Mouse (Mus musculus) spleen, embryonic (tissue): ENCODE measurements at regions not wholly inside any gene's neighbourhood (a gene's known extent, or its start where the extent isn't known, plus 50 kb on each side); places are given as distances from the start of the nearest gene placed in this dataset.

Experiments
- CTCF ChIA-PET: fragments of 350-600 bp; sonication (Branson Sonifier 250); formaldehyde crosslinking; loops from one replicate; lab custom pipeline; 2022; lab: Charles Lee

- CTCF ChIA-PET = no interaction called here
Measured at GRCm38 (mm10) chr13:6255728-6256496, 292.0 kb upstream of the Pitrm1 start.

GRCm38 (mm10) chr13:6258456-6258855 lies 289.5 kb upstream of the Pitrm1 start:
- CTCF ChIA-PET = no interaction called here

- CTCF ChIA-PET = no interaction called here
Measured at GRCm38 (mm10) chr13:6260321-6260865, 287.6 kb upstream of the Pitrm1 start.

- CTCF ChIA-PET = no interaction called here
Measured at GRCm38 (mm10) chr13:6261458-6261857, 286.5 kb upstream of the Pitrm1 start.

GRCm38 (mm10) chr13:6270546-6270945 lies 277.4 kb upstream of the Pitrm1 start:
- CTCF ChIA-PET = no interaction called here

GRCm38 (mm10) chr13:6272932-6273331 lies 275.0 kb upstream of the Pitrm1 start:
- CTCF ChIA-PET = no interaction called here

- CTCF ChIA-PET = no interaction called here
Measured at GRCm38 (mm10) chr13:6280073-6280472, 267.9 kb upstream of the Pitrm1 start.

- CTCF ChIA-PET = no interaction called here
Measured at GRCm38 (mm10) chr13:6288109-6288508, 259.8 kb upstream of the Pitrm1 start.

- CTCF ChIA-PET = no interaction called here
Measured at GRCm38 (mm10) chr13:6292098-6292497, 255.9 kb upstream of the Pitrm1 start.

GRCm38 (mm10) chr13:6305718-6306117 lies 242.2 kb upstream of the Pitrm1 start:
- CTCF ChIA-PET = no interaction called here

- CTCF ChIA-PET = no interaction called here
Measured at GRCm38 (mm10) chr13:6306616-6306988, 241.3 kb upstream of the Pitrm1 start.

GRCm38 (mm10) chr13:6306989-6307917 lies 240.7 kb upstream of the Pitrm1 start:
- CTCF ChIA-PET = no interaction called here

GRCm38 (mm10) chr13:6316201-6316600 lies 231.7 kb upstream of the Pitrm1 start:
- CTCF ChIA-PET = no interaction called here

- CTCF ChIA-PET = no interaction called here
Measured at GRCm38 (mm10) chr13:6323948-6324347, 224.0 kb upstream of the Pitrm1 start.

- CTCF ChIA-PET = no interaction called here
Measured at GRCm38 (mm10) chr13:6330320-6330950, 217.5 kb upstream of the Pitrm1 start.

GRCm38 (mm10) chr13:6340157-6340556 lies 207.8 kb upstream of the Pitrm1 start:
- CTCF ChIA-PET = no interaction called here

- CTCF ChIA-PET = no interaction called here
Measured at GRCm38 (mm10) chr13:6341102-6341737, 206.7 kb upstream of the Pitrm1 start.

GRCm38 (mm10) chr13:6365169-6365568 lies 182.8 kb upstream of the Pitrm1 start:
- CTCF ChIA-PET = no interaction called here

GRCm38 (mm10) chr13:6367661-6368060 lies 180.3 kb upstream of the Pitrm1 start:
- CTCF ChIA-PET = no interaction called here

GRCm38 (mm10) chr13:6374570-6375173 lies 173.3 kb upstream of the Pitrm1 start:
- CTCF ChIA-PET = no interaction called here

GRCm38 (mm10) chr13:6377919-6378318 lies 170.0 kb upstream of the Pitrm1 start:
- CTCF ChIA-PET = no interaction called here
